In the genomic region with DNA sequence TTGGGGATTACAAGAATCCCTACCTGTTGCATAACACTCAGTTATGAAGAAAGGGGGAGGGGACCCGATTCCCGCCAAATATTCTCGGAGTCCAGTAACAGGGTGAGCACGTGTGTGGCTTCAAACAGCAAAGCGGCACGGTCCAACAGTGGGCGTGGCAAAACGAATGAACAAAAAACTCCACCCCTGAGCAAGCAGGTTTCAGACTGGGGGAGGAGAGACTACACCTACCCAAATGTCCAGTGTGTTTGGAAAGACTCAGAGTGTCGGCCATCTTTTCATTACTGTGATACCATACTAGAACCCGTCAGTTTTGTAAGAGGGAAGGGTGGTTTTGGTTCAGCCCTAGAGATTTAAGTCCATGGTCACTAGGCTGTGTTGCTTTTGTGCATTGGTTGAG, we compare ENCODE assay signal across 27 mouse cellular contexts. TPM values are rescaled to one million over a fixed set of nuclear protein-coding genes. Genes with fewer than 3 reads are reported as not detected.
A peak's percentile ranks its signal among the peaks of the same experiment; 100 is the strongest.
DNase-seq lines count a peak whose midpoint lies in the region; ATAC-seq and TF ChIP-seq lines count a peak whose summit lies in the region.
"Had no signal": no experiment of that assay in that cellular context is flagged by ENCODE, and none has a peak within 500 bp of the region (broad histone marks: within the 10 kb centered on the region; RNA-seq: fewer than 3 reads in every experiment).

No protein-coding gene starts in this region.

- no peaks in the 10 kb centered on the region for H3K9me3 ChIP-seq in intestine, embryonic 14.5 days (ENCODE audit: control insufficient read depth, low read length)
- H3K9me3 ChIP-seq in hindbrain, embryonic 14.5 days (ENCODE audit: control insufficient read depth, low read length), result no peaks in the 10 kb centered on the region
- H3K9me3 ChIP-seq: embryonic facial prominence, embryonic 13.5 days; forebrain, embryonic 13.5 days; hindbrain, embryonic 12.5 days; limb, embryonic 12.5 days; liver, embryonic 13.5 days; neural tube, embryonic 13.5 days had no signal

- no peak overlapping the region for H3K4me2 ChIP-seq in intestine, embryonic 14.5 days (ENCODE audit: low read length)
- no peak overlapping the region for H3K4me2 ChIP-seq in hindbrain, embryonic 14.5 days (replicated peaks)
- H3K4me2 ChIP-seq: embryonic facial prominence, embryonic 13.5 days; forebrain, embryonic 13.5 days; hindbrain, embryonic 12.5 days; limb, embryonic 12.5 days; liver, embryonic 13.5 days; neural tube, embryonic 13.5 days had no signal

- DNase-seq in spleen, adult 2 months (ENCODE audit: low read depth in 1 of 2, low spot score in 2 of 2), result no peak
- DNase-seq in spleen, postnatal 4 days (ENCODE audit: low spot score in 2 of 2), result no peak
- no peak for DNase-seq in intestine, embryonic 14.5 days (ENCODE audit: low spot score)
- DNase-seq in cerebellum, postnatal 4 days (ENCODE audit: low spot score in 2 of 2), result no peak
- DNase-seq in adrenal gland, postnatal 36 days, result no peak
- DNase-seq in hindbrain, embryonic 14.5 days (ENCODE audit: low spot score), result no peak
- DNase-seq: cerebellum, adult 11 months; cerebellum, postnatal 25 days; embryo, embryonic 11 days; gastrocnemius, adult 2 months; layer of hippocampus, postnatal 36 days; liver, embryonic 13.5 days; lung, adult 2 months; lung, postnatal 14 days; retina, postnatal 1 day; thymus, postnatal 14 days had no signal

- no peak overlapping the region for H3K9ac ChIP-seq in intestine, embryonic 14.5 days (ENCODE audit: low read length)
- no peak overlapping the region for H3K9ac ChIP-seq in hindbrain, embryonic 14.5 days
- H3K9ac ChIP-seq: embryonic facial prominence, embryonic 13.5 days; forebrain, embryonic 13.5 days; hindbrain, embryonic 12.5 days; limb, embryonic 12.5 days; liver, embryonic 13.5 days; neural tube, embryonic 13.5 days had no signal

- 80% methylated on average over 10 of the region's 10 CpGs for WGBS in spleen, adult 2 months
- 77% methylated on average over 10 of the region's 10 CpGs for WGBS in intestine, embryonic 14.5 days
- whole genome bisulfite sequencing in small intestine, adult 2 months, result 23% methylated on average over 10 of the region's 10 CpGs
- 94% methylated on average over 10 of the region's 10 CpGs for WGBS in hindbrain, embryonic 14.5 days

- TF ChIP-seq CTCF in spleen, adult 2 months (IDR thresholded peaks at IDR 0.05; ENCODE audit: extremely low read depth, insufficient read depth, insufficient read length, insufficient replicate concordance), result no peak
- TF ChIP-seq CTCF in small intestine, adult 2 months (IDR thresholded peaks at IDR 0.05; ENCODE audit: extremely low read depth, insufficient read length, insufficient replicate concordance, low read depth, low read length), result no peak

- peaks cover 17% of the 10 kb centered on the region; the same call in 1 of the 2 replicates for H3K4me1 ChIP-seq in spleen, adult 2 months (ENCODE audit: control insufficient read depth, insufficient read depth, insufficient read length)
- H3K4me1 ChIP-seq in intestine, embryonic 14.5 days (replicated peaks; ENCODE audit: control insufficient read depth, insufficient read depth, low read length), result peaks cover 9% of the 10 kb centered on the region; the same call in 1 of the 2 replicates
- H3K4me1 ChIP-seq in small intestine, adult 2 months (ENCODE audit: control insufficient read depth, insufficient read depth, insufficient read length, low read length), result peaks cover 22% of the 10 kb centered on the region
- no peaks in the 10 kb centered on the region for H3K4me1 ChIP-seq in hindbrain, embryonic 14.5 days (replicated peaks; ENCODE audit: control insufficient read depth, insufficient read depth, low read length)
- H3K4me1 ChIP-seq: embryonic facial prominence, embryonic 13.5 days; hindbrain, embryonic 12.5 days; neural tube, embryonic 13.5 days had no signal

- ATAC-seq in intestine, embryonic 14.5 days (replicated peaks; ENCODE audit: low FRiP score, low TSS enrichment, low read depth), result 0 out of 2 replicates have a peak, but pooled peaks have one; percentile 12
- ATAC-seq in hindbrain, embryonic 14.5 days (ENCODE audit: low FRiP score), result no peak
- ATAC-seq: forebrain, embryonic 13.5 days; inflammation-experienced regulatory T-cells, adult 6 months; midbrain, embryonic 16.5 days had no signal

- peak overlapping the region; percentile 55 for H3K27ac ChIP-seq in spleen, adult 2 months (ENCODE audit: insufficient read depth, low read length)
- no peak overlapping the region for H3K27ac ChIP-seq in intestine, embryonic 14.5 days (ENCODE audit: low read depth)
- peak overlapping the region; percentile 88 for H3K27ac ChIP-seq in small intestine, adult 2 months (ENCODE audit: insufficient read depth, low read depth, low read length)
- no peak overlapping the region for H3K27ac ChIP-seq in hindbrain, embryonic 14.5 days
- H3K27ac ChIP-seq: embryonic facial prominence, embryonic 13.5 days; forebrain, embryonic 13.5 days; gastrocnemius, adult 2 months; hindbrain, embryonic 12.5 days; kidney, postnatal 0 days; limb, embryonic 12.5 days; liver, embryonic 13.5 days; neural tube, embryonic 13.5 days had no signal

- no peak for TF ChIP-seq POLR2A in spleen, adult 2 months (IDR thresholded peaks at IDR 0.05; ENCODE audit: low read depth, low read length)
- TF ChIP-seq POLR2A in small intestine, adult 2 months (IDR thresholded peaks at IDR 0.05; ENCODE audit: low read depth, low read length), result no peak

- no peaks in the 10 kb centered on the region for H3K27me3 ChIP-seq in spleen, adult 2 months (ENCODE audit: control insufficient read depth, insufficient read depth, low read length)
- H3K27me3 ChIP-seq in intestine, embryonic 14.5 days (replicated peaks; ENCODE audit: control insufficient read depth, insufficient read depth, low read length), result no peaks in the 10 kb centered on the region
- H3K27me3 ChIP-seq in small intestine, adult 2 months (ENCODE audit: control insufficient read depth, insufficient read depth, low read length), result no peaks in the 10 kb centered on the region
- no peaks in the 10 kb centered on the region for H3K27me3 ChIP-seq in hindbrain, embryonic 14.5 days (ENCODE audit: control insufficient read depth, insufficient read depth, low read length)
- H3K27me3 ChIP-seq: embryonic facial prominence, embryonic 13.5 days; hindbrain, embryonic 12.5 days; limb, embryonic 12.5 days; liver, embryonic 13.5 days; neural tube, embryonic 13.5 days had no signal

- H3K36me3 ChIP-seq in spleen, adult 2 months (ENCODE audit: control insufficient read depth, insufficient read depth, low read length), result no peaks in the 10 kb centered on the region
- H3K36me3 ChIP-seq in intestine, embryonic 14.5 days (ENCODE audit: control insufficient read depth, insufficient read depth, low read length), result no peaks in the 10 kb centered on the region
- H3K36me3 ChIP-seq in small intestine, adult 2 months (ENCODE audit: control insufficient read depth, insufficient read depth, low read length), result no peaks in the 10 kb centered on the region
- H3K36me3 ChIP-seq in hindbrain, embryonic 14.5 days (replicated peaks; ENCODE audit: control insufficient read depth, insufficient read depth), result no peaks in the 10 kb centered on the region
- H3K36me3 ChIP-seq: embryonic facial prominence, embryonic 13.5 days; hindbrain, embryonic 12.5 days; limb, embryonic 12.5 days; liver, embryonic 13.5 days; neural tube, embryonic 13.5 days had no signal

- H3K4me3 ChIP-seq in spleen, adult 2 months (ENCODE audit: extremely low read depth, insufficient read depth, insufficient read length), result no peak overlapping the region
- H3K4me3 ChIP-seq in intestine, embryonic 14.5 days (ENCODE audit: low read depth, low read length), result no peak overlapping the region
- H3K4me3 ChIP-seq in small intestine, adult 2 months (ENCODE audit: low read depth, low read length), result no peak overlapping the region
- H3K4me3 ChIP-seq in hindbrain, embryonic 14.5 days (replicated peaks; ENCODE audit: low read length), result no peak overlapping the region
- H3K4me3 ChIP-seq: embryonic facial prominence, embryonic 13.5 days; erythroblast, embryonic 14.5 days; forebrain, embryonic 13.5 days; gastrocnemius, adult 2 months; hindbrain, embryonic 12.5 days; limb, embryonic 12.5 days; liver, embryonic 13.5 days; myocyte; neural tube, embryonic 13.5 days had no signal

RNA-seq across cellular contexts. Expression of a gene that starts 35.4 kb away (rescaled TPM):
- 33.3 and 36.2 TPM in 2 replicates for polyA plus RNA-seq in spleen, adult 2 months (2012; rRNA removed)
- 16.6 and 19.7 TPM in 2 replicates for polyA plus RNA-seq in intestine, embryonic 14.5 days (2014; fragmentation: Nextera tagmentation; extraction: Ambion mirVana)
- 10.7 and 23.8 TPM in 2 replicates for polyA plus RNA-seq in small intestine, adult 2 months (2012; rRNA removed)
- 10 to 100 TPM; 13.0 to 16.5 TPM for total RNA-seq in adrenal gland, postnatal 36 days (2021)
- 41.9 and 50.6 TPM in 2 replicates for polyA plus RNA-seq in hindbrain, embryonic 14.5 days (2014; fragmentation: Nextera tagmentation; extraction: Ambion mirVana)

Comparison
In these comparisons a context has a peak if more than half of its experiments do, and no peak if none do; other contexts are left out.
1. H3K27ac ChIP-seq: peak in spleen, adult 2 months (single experiment) and small intestine, adult 2 months (single experiment); none in intestine, embryonic 14.5 days (single experiment) and hindbrain, embryonic 14.5 days (single experiment).